Mouse (Mus musculus): ENCODE data around the gene Zfp592.
A peak's percentile ranks its signal among the peaks of the same experiment; 100 is the strongest.
"Not testable (repeated sequence)": the region's sequence is repeated elsewhere in the genome, so short reads cannot be mapped to it uniquely, and the experiment has no call there.

Zfp592 gene

GRCm38 (mm10) chr7:80992980-80993833, at the start of gene Zfp592:
Zfp592 (plus strand) TSS chr7:80993681.
- peak; percentile 75 for DNase-seq (ENCODE audit: low spot score)

GRCm38 (mm10) chr7:80947445-80948350, 45.8 kb upstream of the Zfp592 start, which contains the start of gene Sec11a:
Sec11a (minus strand) TSS chr7:80947780.
- peak; percentile 88 for DNase-seq (ENCODE audit: low spot score)

DNA sequence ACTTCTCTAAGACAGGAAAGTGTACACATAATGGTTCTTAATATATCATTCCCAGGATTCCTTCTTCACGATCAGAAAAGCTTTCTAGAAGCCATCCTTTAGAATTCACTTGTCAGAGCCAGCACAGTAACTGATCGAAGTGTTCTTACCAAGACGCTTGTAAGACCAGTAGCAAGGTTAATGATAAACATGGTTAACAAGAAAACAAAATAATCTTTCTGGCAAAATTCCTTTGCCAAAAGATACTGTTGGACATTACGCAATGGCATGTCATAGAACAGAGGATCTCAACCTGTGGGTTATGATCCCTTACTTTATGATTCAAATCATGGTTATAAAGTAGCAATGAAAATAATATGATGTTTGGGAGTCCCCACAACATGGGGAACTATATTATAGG, 42.0 kb upstream of the Zfp592 start:
- no peak for DNase-seq (ENCODE audit: low spot score)

GRCm38 (mm10) chr7:80952140-80952539, 41.3 kb upstream of the Zfp592 start:
- DNase-seq (ENCODE audit: low spot score): no peak

DNA sequence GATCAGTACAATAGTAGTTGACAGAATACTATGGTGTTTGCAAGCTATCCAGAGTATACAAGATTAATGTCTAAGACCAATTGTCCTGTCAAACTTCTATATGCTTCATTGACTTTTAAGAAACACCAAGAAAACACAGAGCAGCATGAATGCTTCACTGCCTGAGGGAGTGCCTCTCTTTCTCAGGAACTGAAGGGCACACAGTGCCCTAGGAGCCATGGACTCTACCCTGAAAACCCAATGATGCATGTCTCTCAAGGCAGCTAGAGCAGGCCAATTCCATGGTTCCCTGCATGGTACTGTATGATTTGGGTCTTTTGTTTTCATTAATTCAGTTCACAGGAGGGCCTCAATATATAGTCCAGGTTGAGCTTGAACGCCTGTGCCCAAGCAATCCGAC, 39.2 kb upstream of the Zfp592 start:
- DNase-seq (ENCODE audit: low spot score): no peak

- DNase-seq (ENCODE audit: low spot score): no peak
These were observed 36.6 kb upstream of the Zfp592 start for GRCm38 (mm10) chr7:80956891-80957290.

DNA sequence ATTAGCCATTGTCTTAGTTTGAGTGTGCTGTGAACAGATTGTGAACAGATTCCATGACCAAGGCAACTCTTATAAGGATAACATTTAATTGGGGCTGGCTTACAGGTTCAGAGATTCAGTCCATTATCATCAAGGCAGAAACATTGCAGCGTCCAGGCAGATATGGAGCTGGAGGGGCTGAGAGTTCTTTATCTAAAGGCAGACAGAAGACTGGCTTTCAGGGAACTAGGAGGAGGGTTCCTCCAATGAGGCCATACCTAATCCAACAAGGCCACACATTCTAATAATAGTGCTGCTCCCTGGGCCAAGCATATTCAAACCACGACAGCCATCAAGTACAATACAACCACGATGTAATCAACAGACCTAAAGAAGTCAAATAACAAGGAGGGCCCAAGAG, 34.5 kb upstream of the Zfp592 start:
- DNase-seq (ENCODE audit: low spot score): no peak

GRCm38 (mm10) chr7:80962799-80963198, 30.7 kb upstream of the Zfp592 start:
- DNase-seq (ENCODE audit: low spot score): no peak

GRCm38 (mm10) chr7:80970913-80971312, 22.6 kb upstream of the Zfp592 start:
- no peak for DNase-seq (ENCODE audit: low spot score)

DNA sequence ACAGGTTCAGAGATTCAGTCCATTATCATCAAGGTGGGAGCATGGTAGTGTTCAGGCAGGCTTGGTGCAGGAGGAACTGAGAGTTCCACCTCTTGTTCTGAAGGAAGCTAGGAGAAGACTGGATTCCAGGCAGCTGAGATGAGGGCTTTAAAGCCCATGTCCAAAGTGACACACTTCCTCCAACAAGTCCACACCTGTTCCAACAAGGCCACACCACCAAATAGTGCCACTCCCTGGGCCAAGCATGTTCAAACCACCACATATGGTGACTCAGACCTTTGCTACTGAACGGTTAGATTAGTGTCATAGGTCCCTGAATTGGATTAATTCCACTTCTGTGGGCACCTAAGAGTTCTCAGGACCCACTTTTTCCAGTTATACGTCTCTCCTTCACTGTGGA, 22.1 kb upstream of the Zfp592 start:
- DNase-seq (ENCODE audit: low spot score): no peak

DNA sequence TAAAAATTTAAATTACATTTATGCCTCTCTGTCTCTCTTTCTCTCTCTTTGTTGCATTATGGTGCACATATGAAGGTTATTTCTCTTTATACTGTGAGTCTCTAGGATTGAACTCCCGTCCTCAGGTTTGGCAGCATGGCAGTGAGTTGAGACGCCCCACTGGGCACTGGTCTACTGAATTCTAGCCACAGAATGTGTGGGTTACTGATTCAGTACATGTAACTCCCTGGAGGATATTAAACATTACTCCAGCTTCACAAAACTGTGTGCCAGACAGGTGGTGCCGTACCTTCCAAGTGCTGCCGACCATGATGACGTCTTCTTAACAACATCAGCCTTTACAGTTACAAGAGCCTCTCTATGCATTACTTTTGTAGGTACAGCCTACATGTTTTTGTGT, 21.4 kb upstream of the Zfp592 start:
- no peak for DNase-seq (ENCODE audit: low spot score)

DNA sequence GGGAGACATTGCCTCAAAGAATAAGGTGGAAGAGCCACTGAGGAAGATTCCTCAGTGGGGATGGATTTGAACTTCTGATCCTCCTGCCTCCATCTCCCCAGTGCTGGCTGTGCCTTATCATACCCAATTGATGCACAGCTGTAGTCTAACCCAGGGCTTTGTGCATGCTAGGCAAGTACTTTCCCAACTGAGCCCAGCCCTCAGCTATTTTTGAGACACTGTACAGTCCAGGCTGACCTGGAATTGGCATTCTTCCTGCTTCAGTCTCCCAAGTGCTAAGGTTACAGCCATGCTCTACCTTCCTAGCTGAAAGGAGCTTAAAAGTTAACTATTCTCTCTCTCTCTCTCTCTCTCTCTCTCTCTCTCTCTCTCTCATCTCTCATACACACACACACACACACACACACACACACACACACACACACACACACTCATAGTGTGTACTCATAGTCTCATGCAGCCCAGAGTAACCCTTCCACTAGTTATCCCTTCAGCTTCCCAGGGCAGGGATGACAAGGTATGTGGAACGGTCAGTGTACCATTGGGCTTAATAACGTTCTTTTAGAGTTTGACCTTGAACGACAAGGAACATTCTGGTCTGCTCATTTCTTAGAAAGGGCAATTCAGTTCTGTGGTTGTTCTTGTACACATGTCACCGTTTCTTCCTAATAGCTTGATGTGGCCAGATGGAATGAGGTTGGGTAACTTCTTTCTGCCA, 20.4 kb upstream of the Zfp592 start:
- DNase-seq (ENCODE audit: low spot score): not testable (repeated sequence)

GRCm38 (mm10) chr7:80973638-80974015, 19.9 kb upstream of the Zfp592 start:
- DNase-seq (ENCODE audit: low spot score): not testable (repeated sequence)

GRCm38 (mm10) chr7:80980566-80980965, 12.9 kb upstream of the Zfp592 start:
- no peak for DNase-seq (ENCODE audit: low spot score)

DNA sequence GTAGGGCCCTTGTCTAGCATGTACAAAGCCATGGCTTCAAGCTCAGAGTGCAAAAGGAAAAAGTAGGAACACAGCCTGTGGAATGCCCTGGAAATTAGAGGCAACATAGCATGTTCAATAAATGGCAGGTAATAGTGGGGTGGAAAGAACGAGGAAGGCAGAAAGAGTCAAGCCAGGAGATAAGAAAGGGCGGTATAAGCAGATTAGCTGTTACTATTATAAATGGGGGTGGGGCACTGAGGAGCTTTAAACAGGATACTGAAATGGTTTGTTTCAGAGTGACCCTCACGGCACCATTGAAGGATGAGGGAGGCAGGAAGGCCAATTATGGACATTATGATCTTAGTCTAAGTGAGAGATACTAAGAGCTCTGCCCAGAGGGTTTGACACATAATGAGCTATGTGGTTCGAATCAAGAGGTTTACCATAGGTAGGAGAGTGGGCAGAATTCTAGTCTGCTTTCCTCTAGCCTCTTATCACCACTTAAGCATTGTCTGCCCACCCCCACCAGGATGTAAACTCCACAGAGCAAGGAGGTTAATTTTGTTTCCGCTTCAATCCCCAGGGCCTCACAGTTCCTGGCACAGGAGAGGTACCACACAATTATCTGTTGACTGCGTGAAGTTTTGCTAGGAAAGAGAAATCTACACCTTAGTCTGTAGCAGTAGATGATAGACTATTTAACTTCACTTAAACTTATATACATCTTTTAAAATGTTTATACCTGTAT, 6.9 kb upstream of the Zfp592 start:
- DNase-seq (ENCODE audit: low spot score): no peak

- DNase-seq (ENCODE audit: low spot score): no peak
These were observed 5.5 kb upstream of the Zfp592 start for GRCm38 (mm10) chr7:80987805-80988625.

GRCm38 (mm10) chr7:80990276-80990675, 3.2 kb upstream of the Zfp592 start:
- DNase-seq (ENCODE audit: low spot score): no peak

DNA sequence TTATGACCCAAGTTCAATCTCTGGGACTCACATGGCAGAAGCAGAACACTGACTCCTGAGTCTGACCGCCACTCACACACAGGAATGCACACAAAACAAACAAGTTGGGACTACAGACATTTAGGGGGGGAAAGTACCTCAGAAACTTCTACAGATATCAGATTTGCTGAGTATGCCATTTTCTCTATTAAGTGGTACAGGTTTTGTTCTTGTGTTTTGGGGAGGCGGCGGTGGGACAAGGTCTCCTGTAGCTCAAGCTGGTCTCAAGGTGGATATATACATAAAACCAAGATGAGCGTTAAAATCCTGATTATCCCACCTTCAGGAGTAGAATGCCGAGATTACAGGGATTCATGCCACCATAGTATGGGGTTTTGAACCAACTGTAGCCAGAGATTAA, 1.9 kb upstream of the Zfp592 start:
- no peak for DNase-seq (ENCODE audit: low spot score)

DNA sequence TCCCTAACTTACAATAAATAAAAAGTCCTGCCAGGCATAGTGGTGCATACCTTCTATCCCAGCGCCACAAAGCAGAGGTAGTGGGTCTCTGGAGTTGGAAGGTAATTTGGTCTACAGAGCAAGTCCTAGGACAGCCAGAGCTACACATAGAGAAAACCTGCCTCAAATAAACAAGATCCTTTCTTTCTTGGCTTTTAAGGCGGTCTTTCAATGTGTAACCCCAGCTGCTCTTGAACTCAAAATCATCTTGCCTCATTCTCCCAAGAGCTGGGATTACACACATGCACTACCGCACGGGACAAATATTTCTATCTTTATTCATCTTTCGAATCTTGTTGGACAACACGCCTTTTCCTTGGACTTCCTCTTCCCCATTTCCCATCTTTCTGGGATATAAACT, 1.4 kb upstream of the Zfp592 start:
- no peak for DNase-seq (ENCODE audit: low spot score)

- peak; percentile 18 for DNase-seq (ENCODE audit: low spot score)
These were observed 876 bp upstream of the Zfp592 start for GRCm38 (mm10) chr7:80992631-80992979.

All from ovary, postnatal 14 days (tissue).